In the genomic region with DNA sequence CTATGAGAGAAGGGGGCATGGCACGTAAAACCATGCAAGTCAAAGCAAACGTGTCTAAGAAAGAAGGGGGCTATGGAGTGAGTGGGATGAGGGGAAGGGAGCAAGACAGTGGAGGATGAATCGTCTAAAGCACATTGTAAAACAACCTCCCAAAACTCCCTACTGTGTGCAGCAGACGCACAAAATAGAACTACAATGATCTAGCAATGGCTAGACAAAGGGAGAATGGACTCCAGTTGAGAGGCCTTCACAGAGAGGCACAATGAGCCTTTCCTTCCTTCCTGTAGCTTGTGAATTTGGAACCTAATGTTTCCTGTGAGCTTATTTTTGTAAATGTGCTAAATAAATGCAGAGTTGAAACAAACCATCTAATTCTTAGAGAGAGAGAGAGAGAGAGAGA, we compare ENCODE assay signal across 50 mouse cellular contexts. TPM values are rescaled to one million over a fixed set of nuclear protein-coding genes. Genes with fewer than 3 reads are reported as not detected.
"Had no signal": no experiment of that assay in that cellular context is flagged by ENCODE, and none has a peak within 500 bp of the region (broad histone marks: within the 10 kb centered on the region; RNA-seq: fewer than 3 reads in every experiment).

No protein-coding gene starts in this region.

- H3K4me3 ChIP-seq: heart, embryonic 12.5 days; heart, embryonic 13.5 days; heart, embryonic 15.5 days; hindbrain, embryonic 10.5 days; hindbrain, embryonic 12.5 days; hindbrain, embryonic 13.5 days; hindbrain, embryonic 15.5 days; intestine, embryonic 15.5 days; kidney, embryonic 15.5 days; layer of hippocampus, adult 2 months; left cerebral cortex, adult 2 months had no signal

- DNase-seq: heart, postnatal 10 days; heart, postnatal 14 days; heart, postnatal 36 days; heart, postnatal 4 days; kidney, adult 11 months; kidney, adult 18-20 months; kidney, adult 2 months; kidney, adult 8-10 months; kidney, adult 9 months; kidney, postnatal 10 days; kidney, postnatal 14 days; kidney, postnatal 25 days; kidney, postnatal 36 days; kidney, postnatal 4 days; layer of hippocampus, adult 9-11 months; layer of hippocampus, postnatal 36 days had no signal

- H3K36me3 ChIP-seq: heart, embryonic 12.5 days; heart, embryonic 13.5 days; heart, embryonic 15.5 days; hindbrain, embryonic 10.5 days; hindbrain, embryonic 12.5 days; hindbrain, embryonic 13.5 days; hindbrain, embryonic 15.5 days; intestine, embryonic 15.5 days; kidney, embryonic 15.5 days had no signal

- H3K27me3 ChIP-seq: heart, embryonic 12.5 days; heart, embryonic 13.5 days; heart, embryonic 15.5 days; hindbrain, embryonic 12.5 days; hindbrain, embryonic 13.5 days; hindbrain, embryonic 15.5 days; intestine, embryonic 15.5 days; kidney, embryonic 15.5 days had no signal

- ATAC-seq: hindbrain, embryonic 16.5 days; inflammation-experienced regulatory T-cells, adult 6 months; intestine, embryonic 15.5 days; intestine, embryonic 16.5 days had no signal

- H3K4me1 ChIP-seq: heart, embryonic 12.5 days; heart, embryonic 13.5 days; heart, embryonic 15.5 days; hindbrain, embryonic 10.5 days; hindbrain, embryonic 12.5 days; hindbrain, embryonic 13.5 days; hindbrain, embryonic 15.5 days; intestine, embryonic 15.5 days; kidney, embryonic 15.5 days had no signal

- H3K27ac ChIP-seq: heart, embryonic 13.5 days; heart, embryonic 15.5 days; hindbrain, embryonic 10.5 days; hindbrain, embryonic 12.5 days; hindbrain, embryonic 13.5 days; hindbrain, embryonic 14.5 days; hindbrain, embryonic 15.5 days; intestine, embryonic 15.5 days; kidney, embryonic 15.5 days; kidney, postnatal 0 days; layer of hippocampus, adult 2 months; left cerebral cortex, adult 2 months had no signal

- H3K9ac ChIP-seq: heart, embryonic 12.5 days; heart, embryonic 13.5 days; heart, embryonic 15.5 days; hindbrain, embryonic 12.5 days; hindbrain, embryonic 13.5 days; hindbrain, embryonic 14.5 days; hindbrain, embryonic 15.5 days; intestine, embryonic 15.5 days; kidney, embryonic 15.5 days had no signal

- H3K9me3 ChIP-seq: heart, embryonic 12.5 days; heart, embryonic 13.5 days; heart, embryonic 15.5 days; hindbrain, embryonic 10.5 days; hindbrain, embryonic 12.5 days; hindbrain, embryonic 13.5 days; hindbrain, embryonic 15.5 days; intestine, embryonic 15.5 days; kidney, embryonic 15.5 days had no signal

- H3K4me2 ChIP-seq: heart, embryonic 11.5 days; heart, embryonic 12.5 days; heart, embryonic 13.5 days; heart, embryonic 15.5 days; hindbrain, embryonic 12.5 days; hindbrain, embryonic 13.5 days; hindbrain, embryonic 14.5 days; hindbrain, embryonic 15.5 days; intestine, embryonic 15.5 days; kidney, embryonic 15.5 days had no signal

RNA-seq across cellular contexts. Expression of a gene that starts 22.7 kb away (rescaled TPM):
- total RNA-seq: heart, postnatal 10 days; heart, postnatal 14 days; heart, postnatal 25 days; heart, postnatal 36 days; heart, postnatal 4 days; hematopoietic stem cell, adult 5-6 weeks; layer of hippocampus, adult 18-20 months; layer of hippocampus, adult 2 months; layer of hippocampus, adult 8-10 months; layer of hippocampus, postnatal 10 days; layer of hippocampus, postnatal 14 days; layer of hippocampus, postnatal 25 days; layer of hippocampus, postnatal 36 days; left cerebral cortex, adult 18-20 months; left cerebral cortex, adult 2 months; left cerebral cortex, adult 8-10 months had no signal
- polyA plus RNA-seq: heart, embryonic 11.5 days; heart, embryonic 12.5 days; heart, embryonic 13.5 days; heart, embryonic 14.5 days; heart, embryonic 15.5 days; heart, embryonic 16.5 days; heart, postnatal 0 days; hindbrain, embryonic 10.5 days; hindbrain, embryonic 11.5 days; hindbrain, embryonic 12.5 days; hindbrain, embryonic 13.5 days; hindbrain, embryonic 14.5 days; hindbrain, embryonic 15.5 days; hindbrain, embryonic 16.5 days; inflammation-experienced regulatory T-cells, adult 6 months; intestine, embryonic 14.5 days; intestine, embryonic 15.5 days; intestine, embryonic 16.5 days; kidney, adult 2 months; kidney, embryonic 14.5 days; kidney, embryonic 15.5 days; kidney, embryonic 16.5 days; kidney, postnatal 0 days; large intestine, adult 2 months had no signal
